Mouse (Mus musculus) hindbrain, embryonic 11.5 days (tissue): ENCODE measurements at regions not wholly inside any gene's neighbourhood (a gene's known extent, or its start where the extent isn't known, plus 50 kb on each side); places are given as distances from the start of the nearest gene placed in this dataset.
A peak's percentile ranks its signal among the peaks of the same experiment; 100 is the strongest.

ENCODE experiments used
- ATAC-seq: fragments of 200-750 bp; cut with Nextera tagmentation; 2 replicates; pipeline ENCODE4 v1.8.0; 2017; ENCODE audit warnings: mild to moderate bottlenecking, moderate TSS enrichment, moderate library complexity; ENCODE audit not compliant: low FRiP score
- DNase-seq: peaks from one replicate; pipeline ENCODE4 v3.0.0-alpha.2; 2015; ENCODE audit warnings: low spot score
- H3K27ac ChIP-seq: fragments of 300-500 bp; sonication (generic); 2 replicates; pipeline ENCODE4 v1.5.1; 2014; ENCODE audit warnings: mild to moderate bottlenecking, low read depth, low read length
- H3K27me3 ChIP-seq: fragments of 300-500 bp; sonication (generic); 2 replicates; pipeline ENCODE4 v1.6.1; 2014; ENCODE audit warnings: mild to moderate bottlenecking, low read length, moderate library complexity, mixed read lengths; ENCODE audit not compliant: control insufficient read depth, insufficient read depth
- H3K36me3 ChIP-seq: fragments of 300-500 bp; sonication (generic); 2 replicates; pipeline ENCODE4 v1.6.1; 2014; ENCODE audit warnings: mild to moderate bottlenecking, low read length, moderate library complexity, mixed read lengths; ENCODE audit not compliant: control insufficient read depth, insufficient read depth
- H3K4me1 ChIP-seq: fragments of 300-500 bp; sonication (generic); replicated peaks from 2 replicates; pipeline ENCODE4 v1.6.1; 2014; ENCODE audit warnings: low read length, mixed read lengths; ENCODE audit not compliant: control insufficient read depth, insufficient read depth
- H3K4me2 ChIP-seq: fragments of 300-500 bp; sonication (generic); replicated peaks from 2 replicates; pipeline ENCODE4 v1.6.1; 2014; ENCODE audit warnings: mild to moderate bottlenecking, low read depth, low read length
- H3K4me3 ChIP-seq: fragments of 300-500 bp; sonication (generic); 2 replicates; pipeline ENCODE4 v1.5.1; 2014; ENCODE audit warnings: low read depth, low read length
- H3K9ac ChIP-seq: fragments of 300-500 bp; sonication (generic); 2 replicates; pipeline ENCODE4 v1.6.1; 2014; ENCODE audit warnings: low read depth, low read length
- H3K9me3 ChIP-seq: fragments of 300-500 bp; sonication (generic); 2 replicates; pipeline ENCODE4 v1.6.1; 2016; ENCODE audit warnings: low read length; ENCODE audit not compliant: control insufficient read depth
- WGBS: fragments of 180-500 bp; shearing (Covaris S2); extraction: QIAGEN DNeasy Blood & Tissue Kit; methylation state at CpG from one replicate; pipeline ENCODE4 v1.1.7; 2014; 5-methylcytosine and 5-hydroxymethylcytosine counted together

DNA sequence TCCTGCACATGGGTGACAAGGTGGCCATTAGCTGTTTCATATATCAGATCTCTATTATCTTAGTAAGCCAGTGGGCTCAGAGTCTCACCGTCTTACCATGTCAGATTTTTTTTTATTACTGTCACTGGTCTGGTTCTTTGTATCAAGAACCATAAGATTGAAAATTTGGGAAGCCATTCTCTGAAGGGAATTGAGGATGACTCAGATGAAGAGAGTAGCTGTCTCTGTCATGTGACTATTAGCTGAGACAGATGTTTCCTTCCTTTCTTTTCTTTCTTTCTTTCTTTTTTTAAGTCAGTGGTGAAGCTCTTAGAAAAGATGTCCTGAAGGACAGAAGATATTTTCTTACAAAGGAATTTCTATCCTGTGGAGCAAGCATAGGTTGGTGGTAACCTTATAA is 84.1 kb downstream of the Dact1 start:
- no peak overlapping the region for H3K4me2 ChIP-seq
- no peak for DNase-seq
- WGBS = 81% methylated on average over 1 of the region's 1 CpGs

DNA sequence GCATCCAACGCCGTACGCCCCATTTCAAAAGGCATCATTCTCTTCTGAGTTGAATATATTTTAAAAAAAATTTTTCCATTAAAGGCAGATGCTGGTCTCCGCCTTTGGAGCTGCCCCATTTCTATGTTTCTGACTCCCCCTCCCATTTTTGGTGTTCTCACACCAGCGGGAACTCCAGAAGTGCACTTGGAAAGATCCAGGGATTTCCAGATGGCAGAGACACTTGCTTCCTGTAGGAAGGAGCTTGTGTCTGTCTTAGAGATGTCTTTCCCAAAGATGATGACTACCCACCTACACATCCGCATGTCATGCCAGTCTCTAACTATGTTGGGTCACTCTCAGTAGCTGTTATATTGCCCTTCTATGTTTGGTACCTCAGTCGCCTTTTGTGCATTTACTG is 87.8 kb downstream of the Dact1 start:
- no peaks in the 10 kb centered on the region for H3K36me3 ChIP-seq
- no peaks in the 10 kb centered on the region for H3K9me3 ChIP-seq
- ATAC-seq (no peak), DNase-seq (no peak)
- H3K4me1 ChIP-seq = no peaks in the 10 kb centered on the region
- WGBS = 93% methylated on average over 7 of the region's 7 CpGs
- no peak overlapping the region for H3K4me3 ChIP-seq
- H3K9ac ChIP-seq = no peak overlapping the region
- no peak overlapping the region for H3K27ac ChIP-seq
- no peak overlapping the region for H3K4me2 ChIP-seq
- H3K27me3 ChIP-seq = no peaks in the 10 kb centered on the region

More for the DNA sequence above, 84.1 kb downstream of the Dact1 start:
- no peak overlapping the region for H3K4me3 ChIP-seq
- H3K27me3 ChIP-seq = no peaks in the 10 kb centered on the region
- no peaks in the 10 kb centered on the region for H3K36me3 ChIP-seq
- H3K9ac ChIP-seq = no peak overlapping the region
- no peaks in the 10 kb centered on the region for H3K4me1 ChIP-seq
- no peaks in the 10 kb centered on the region for H3K9me3 ChIP-seq
- no peak overlapping the region for H3K27ac ChIP-seq
- ATAC-seq = no peak

DNA sequence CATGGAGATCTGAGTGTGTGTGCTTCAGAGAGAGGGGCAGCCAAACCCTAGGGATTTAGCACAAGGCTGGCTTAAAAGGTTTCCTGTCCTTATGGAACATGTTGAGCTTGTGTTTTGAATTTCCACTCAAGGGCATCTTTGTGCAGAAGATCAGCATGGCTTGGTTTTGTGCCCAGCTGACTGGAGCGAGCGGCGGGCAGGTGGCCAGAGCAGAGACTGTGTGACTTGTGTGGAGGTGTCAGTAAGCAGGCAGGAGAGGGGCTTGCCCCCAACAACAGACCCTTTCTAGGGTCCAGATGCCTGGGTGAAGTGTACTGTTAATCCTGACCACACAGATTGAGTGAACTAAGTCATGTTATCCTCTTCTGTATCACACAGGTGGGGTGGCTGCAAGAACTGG is 89.0 kb downstream of the Dact1 start:
- Histone ChIP-seq H3K27me3 (no peaks in the 10 kb centered on the region), H3K27ac (no peak overlapping the region), H3K9ac (no peak overlapping the region), H3K36me3 (no peaks in the 10 kb centered on the region), H3K4me1 (no peaks in the 10 kb centered on the region), H3K4me3 (no peak overlapping the region), H3K4me2 (no peak overlapping the region), H3K9me3 (no peaks in the 10 kb centered on the region)
- ATAC-seq (no peak), DNase-seq (no peak)
- WGBS = 88% methylated on average over 3 of the region's 3 CpGs

DNA sequence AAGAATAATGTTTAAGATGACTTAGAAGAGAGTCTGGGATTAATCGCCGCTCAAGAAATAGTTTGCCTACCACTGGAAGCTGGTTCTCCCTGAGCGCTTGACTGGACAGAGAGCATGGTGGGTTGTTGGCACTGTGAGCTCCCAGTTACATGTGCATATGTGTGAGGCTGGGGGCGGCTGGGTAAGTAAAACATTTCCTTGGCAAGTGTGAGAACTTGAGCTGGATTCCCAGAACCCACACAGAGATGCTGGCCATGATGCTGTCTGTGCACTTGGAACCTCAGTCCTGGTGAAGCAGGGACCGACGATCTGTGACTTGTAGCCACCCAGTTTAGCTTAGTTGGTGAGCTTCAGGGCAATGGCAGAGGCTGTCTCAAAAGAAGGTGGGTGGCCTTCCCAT is 90.5 kb downstream of the Dact1 start:
- ATAC-seq (no peak), DNase-seq (no peak)
- no peaks in the 10 kb centered on the region for H3K4me1 ChIP-seq
- no peaks in the 10 kb centered on the region for H3K36me3 ChIP-seq
- H3K27ac ChIP-seq = no peak overlapping the region
- no peak overlapping the region for H3K4me3 ChIP-seq
- no peaks in the 10 kb centered on the region for H3K27me3 ChIP-seq
- H3K4me2 ChIP-seq = no peak overlapping the region
- H3K9me3 ChIP-seq = no peaks in the 10 kb centered on the region
- 89% methylated on average over 6 of the region's 6 CpGs for WGBS
- H3K9ac ChIP-seq = no peak overlapping the region

DNA sequence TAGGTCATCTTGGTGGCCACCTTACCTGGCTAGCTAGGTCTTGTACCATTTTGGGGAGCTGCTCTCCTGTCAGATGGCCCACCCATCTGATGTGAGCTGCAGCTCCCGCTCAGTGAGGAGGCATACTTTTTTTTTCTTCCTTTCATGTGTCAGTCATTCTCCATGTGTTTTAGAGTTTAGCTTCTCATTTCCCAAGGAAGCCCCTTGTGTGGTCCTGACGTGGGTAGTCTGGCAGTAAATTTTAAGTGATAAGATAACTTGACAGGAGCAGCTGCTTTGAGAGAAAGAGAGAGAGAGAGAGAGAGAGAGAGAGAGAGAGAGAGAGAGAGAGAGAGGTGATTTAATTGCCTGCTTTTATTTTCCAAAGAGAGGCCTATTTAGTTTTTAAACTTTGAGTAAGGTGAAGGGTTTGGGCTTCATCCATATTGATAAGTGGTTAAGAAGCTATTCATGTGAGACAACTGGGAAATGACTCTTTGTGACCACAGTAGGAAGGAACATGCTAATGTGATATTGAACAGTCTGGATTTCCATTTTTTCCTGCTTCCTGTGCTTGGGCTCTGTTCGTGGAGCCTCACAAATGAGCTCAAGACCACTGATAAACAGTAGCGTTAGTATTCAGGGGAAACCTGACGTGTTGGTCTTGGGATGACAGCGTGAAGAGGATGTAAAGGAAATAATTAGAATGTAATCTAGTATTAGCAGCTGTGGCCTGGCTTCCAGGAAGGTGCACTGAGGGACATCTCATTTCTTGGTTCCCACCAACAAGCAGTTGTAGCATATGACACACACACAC is 92.1 kb downstream of the Dact1 start:
- Histone ChIP-seq H3K4me2 (no peak overlapping the region), H3K4me1 (no peaks in the 10 kb centered on the region), H3K9me3 (no peaks in the 10 kb centered on the region), H3K9ac (no peak overlapping the region), H3K27me3 (no peaks in the 10 kb centered on the region), H3K36me3 (no peaks in the 10 kb centered on the region), H3K4me3 (no peak overlapping the region), H3K27ac (no peak overlapping the region)
- DNase-seq = no peak
- peak; percentile 53; the same call in 1 of the 2 replicates for ATAC-seq
- 40% methylated on average over 6 of the region's 6 CpGs for WGBS

DNA sequence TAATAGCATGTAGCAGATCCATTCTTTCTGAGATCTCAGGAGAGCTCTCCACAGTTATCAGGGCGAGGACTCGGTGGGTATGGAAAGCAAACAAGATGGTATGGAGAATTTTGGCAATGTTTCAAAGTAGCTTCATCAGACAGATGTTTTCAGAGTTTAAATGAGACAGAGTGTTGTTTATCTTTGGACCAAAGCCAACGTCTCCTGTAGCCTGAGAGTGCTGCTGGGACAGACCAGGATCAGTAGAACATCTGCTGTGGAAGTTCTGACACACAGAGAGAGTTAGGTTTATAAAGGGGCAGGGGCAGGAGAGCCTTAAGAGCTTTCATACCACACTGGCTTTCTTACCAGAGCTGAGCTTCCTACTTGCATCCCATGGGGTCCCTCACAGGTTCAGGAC is 97.6 kb downstream of the Dact1 start:
- H3K27ac ChIP-seq = no peak overlapping the region
- DNase-seq = no peak
- no peaks in the 10 kb centered on the region for H3K4me1 ChIP-seq
- H3K9ac ChIP-seq = no peak overlapping the region
- H3K27me3 ChIP-seq = no peaks in the 10 kb centered on the region
- no peaks in the 10 kb centered on the region for H3K9me3 ChIP-seq
- no peak for ATAC-seq
- H3K36me3 ChIP-seq = no peaks in the 10 kb centered on the region
- WGBS = 73% methylated on average over 3 of the region's 3 CpGs
- H3K4me3 ChIP-seq = no peak overlapping the region
- H3K4me2 ChIP-seq = no peak overlapping the region

DNA sequence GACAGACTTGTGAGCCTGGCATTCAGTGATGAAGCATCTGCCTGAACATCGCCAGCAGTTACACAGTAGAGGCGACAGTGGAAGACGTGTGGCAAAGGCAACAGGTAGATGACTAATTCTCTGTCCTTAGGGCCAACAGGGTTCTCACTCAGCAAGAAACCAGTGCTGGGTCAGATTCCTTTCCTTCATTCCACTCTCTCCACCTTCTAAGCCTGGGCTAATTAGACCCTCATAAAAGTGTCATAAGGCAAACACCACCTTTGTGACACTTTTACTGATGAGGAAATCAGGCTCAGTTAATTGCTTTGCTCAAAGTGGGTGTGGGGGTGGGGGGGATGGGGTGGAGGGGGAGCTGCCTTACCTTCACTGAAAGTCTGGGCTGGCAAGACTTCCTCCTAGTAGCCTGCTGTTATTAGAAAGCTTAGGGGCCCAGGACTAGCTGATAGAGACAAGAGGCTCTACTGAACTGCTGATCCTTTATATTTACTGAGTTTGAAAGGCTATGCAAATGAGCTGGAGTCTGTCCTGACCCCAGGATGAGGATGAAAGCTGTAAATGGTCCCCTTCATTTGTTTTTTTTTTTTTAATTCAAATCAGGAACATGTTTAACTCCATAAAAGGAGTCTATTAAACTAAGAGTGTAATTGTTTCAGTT is 98.8 kb downstream of the Dact1 start:
- WGBS = 61% methylated on average over 3 of the region's 3 CpGs
- ATAC-seq (no peak), DNase-seq (no peak)
- H3K36me3 ChIP-seq = no peaks in the 10 kb centered on the region
- no peak overlapping the region for H3K27ac ChIP-seq
- H3K4me2 ChIP-seq = no peak overlapping the region
- H3K9ac ChIP-seq = no peak overlapping the region
- no peaks in the 10 kb centered on the region for H3K4me1 ChIP-seq
- no peak overlapping the region for H3K4me3 ChIP-seq
- H3K27me3 ChIP-seq = no peaks in the 10 kb centered on the region
- H3K9me3 ChIP-seq = no peaks in the 10 kb centered on the region

DNA sequence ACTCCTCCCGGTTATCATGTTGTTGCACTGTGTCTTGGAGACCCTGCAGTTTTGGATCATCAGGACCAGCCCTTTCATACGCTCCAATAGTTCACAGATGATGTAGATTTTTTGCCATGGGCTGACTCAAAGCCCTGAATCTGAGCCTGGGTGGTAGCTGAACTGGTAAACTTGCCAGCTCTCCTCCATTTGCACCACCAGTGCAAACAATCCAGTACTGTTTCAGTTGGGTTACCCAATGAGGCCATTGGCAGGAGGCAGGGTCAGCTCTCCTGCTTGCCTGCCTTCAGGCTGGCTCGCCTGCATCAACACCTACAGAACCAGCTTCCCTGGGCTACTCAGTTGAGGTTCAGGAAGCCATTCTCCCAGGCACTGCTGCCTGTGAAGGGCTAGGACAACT is 102.6 kb downstream of the Dact1 start:
- no peaks in the 10 kb centered on the region for H3K36me3 ChIP-seq
- ATAC-seq (no peak), DNase-seq (no peak)
- 89% methylated on average over 3 of the region's 3 CpGs for WGBS
- no peaks in the 10 kb centered on the region for H3K4me1 ChIP-seq
- no peak overlapping the region for H3K4me2 ChIP-seq
- no peak overlapping the region for H3K4me3 ChIP-seq
- H3K27me3 ChIP-seq = no peaks in the 10 kb centered on the region
- H3K9ac ChIP-seq = no peak overlapping the region
- no peaks in the 10 kb centered on the region for H3K9me3 ChIP-seq
- H3K27ac ChIP-seq = no peak overlapping the region

DNA sequence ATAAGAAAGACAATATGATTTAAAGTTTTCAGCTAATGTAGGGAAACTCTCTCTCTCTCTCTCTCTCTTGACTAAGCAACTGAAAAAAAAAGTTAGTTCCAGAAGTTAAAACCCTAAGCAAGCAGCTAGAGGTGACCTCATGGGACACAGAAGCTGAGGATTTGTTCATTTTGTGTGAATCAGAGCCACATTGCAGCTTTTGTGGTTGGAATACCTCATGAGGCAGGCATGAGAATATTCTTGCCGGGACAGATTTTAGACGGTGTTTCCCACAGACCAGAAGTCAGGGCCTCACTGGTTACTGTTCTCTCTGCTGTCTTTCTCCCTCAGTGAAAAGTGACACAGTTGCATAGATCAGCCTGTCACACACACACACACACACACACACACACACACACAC is 107.3 kb downstream of the Dact1 start:
- Histone ChIP-seq H3K36me3 (no peaks in the 10 kb centered on the region), H3K4me2 (no peak overlapping the region), H3K27me3 (no peaks in the 10 kb centered on the region), H3K4me1 (no peaks in the 10 kb centered on the region), H3K4me3 (no peak overlapping the region), H3K9ac (no peak overlapping the region), H3K27ac (no peak overlapping the region), H3K9me3 (no peaks in the 10 kb centered on the region)
- WGBS = 88% methylated on average over 2 of the region's 2 CpGs
- ATAC-seq (no peak), DNase-seq (no peak)
